Mouse (Mus musculus) myocyte (in vitro differentiated cells): Measurements from ENCODE around the gene Helt.

Source experiments
- MYOD1 ChIP-seq, 3 experiments: IDR thresholded peaks; one replicate each; pipeline ENCODE4 v1.6.1; 2011; ENCODE audit warnings: control low read depth in 2 of 3, low read depth in 2 of 3, mild to moderate bottlenecking in 2 of 3, moderate library complexity in 1 of 3; ENCODE audit not compliant: insufficient read length in 2 of 3, control insufficient read depth in 1 of 3
- POLR2A ChIP-seq: IDR thresholded peaks from one replicate; pipeline ENCODE4 v1.6.1; 2011; ENCODE audit warnings: low read depth, mild to moderate bottlenecking, control low read depth, moderate library complexity; ENCODE audit not compliant: insufficient read length
- POLR2AphosphoS2 ChIP-seq: IDR thresholded peaks from one replicate; pipeline ENCODE4 v1.6.1; 2011; ENCODE audit warnings: low read depth, control low read depth; ENCODE audit not compliant: insufficient read length
- USF1 ChIP-seq: IDR thresholded peaks from one replicate; pipeline ENCODE4 v1.6.1; 2011; ENCODE audit warnings: low read depth, mild to moderate bottlenecking, control low read depth, moderate library complexity

- TF ChIP-seq POLR2A = no peak
- no peak for TF ChIP-seq USF1
- TF ChIP-seq MYOD1 (IDR thresholded peaks at IDR 0.05; ENCODE audit: control insufficient read depth in 1 of 3, insufficient read length in 2 of 3, low read depth in 2 of 3) = no peak
- TF ChIP-seq POLR2AphosphoS2 = no peak
Observed at GRCm38 (mm10) chr8:46298847-46299246, 4.4 kb upstream of the Helt start.
